Mouse (Mus musculus) spleen, adult 12 weeks (tissue): ENCODE results near the gene Mettl9.

Source experiments
- DNase-seq: peaks from one replicate; pipeline ENCODE4 v3.0.0; 2022; ENCODE audit warnings: low spot score

Mettl9 gene

GRCm38 (mm10) chr7:121098614-121099389 lies 64.6 kb downstream of the Mettl9 start:
- no peak for DNase-seq

- no peak for DNase-seq
These were observed 73.6 kb downstream of the Mettl9 start for GRCm38 (mm10) chr7:121107851-121108250.

- DNase-seq, result no peak
These were observed 77.1 kb downstream of the Mettl9 start for GRCm38 (mm10) chr7:121111321-121111720.

- no peak for DNase-seq
These were observed 77.5 kb downstream of the Mettl9 start for GRCm38 (mm10) chr7:121111762-121112161.

- peak; percentile 42 for DNase-seq
These were observed 86.0 kb downstream of the Mettl9 start for GRCm38 (mm10) chr7:121120143-121120818.
